Mouse (Mus musculus): ENCODE results near the gene Acbd4. TPM values are rescaled to one million over a fixed set of nuclear protein-coding genes. Genes with fewer than 3 reads are reported as not detected.

The Acbd4 gene
- total and polyA plus RNA-seq, 2 experiments from 2014 or later, result 18.5 to 19.0 TPM

- no peaks in the 10 kb centered on the region for H3K27me3 ChIP-seq (ENCODE audit: insufficient read depth, low read length)
- no peaks in the 10 kb centered on the region for H3K4me1 ChIP-seq (ENCODE audit: insufficient read depth, low read length)
- 92% methylated on average over 14 of the region's 14 CpGs for WGBS
- no peak overlapping the region for H3K27ac ChIP-seq
- no peaks in the 10 kb centered on the region for H3K9me3 ChIP-seq (ENCODE audit: low read length)
- ATAC-seq, result no peak
- no peak overlapping the region for H3K4me2 ChIP-seq (ENCODE audit: low read depth, low read length)
- no peak for TF ChIP-seq CTCF (IDR thresholded peaks at IDR 0.05; ENCODE audit: low read depth)
- peaks cover 66% of the 10 kb centered on the region for H3K36me3 ChIP-seq (ENCODE audit: insufficient read depth, low read length)
- no peak for DNase-seq (ENCODE audit: low spot score)
- no peak overlapping the region for H3K4me3 ChIP-seq (ENCODE audit: low read length)
- H3K9ac ChIP-seq (replicated peaks; ENCODE audit: low read length), result no peak overlapping the region
Measured at GRCm38 (mm10) chr11:103066191-103067050, 35.1 kb upstream of the Acbd4 start.

GRCm38 (mm10) chr11:103067051-103067361 is 34.5 kb upstream of the Acbd4 start:
- Histone ChIP-seq H3K9me3 (ENCODE audit: low read length) (no peaks in the 10 kb centered on the region), H3K4me1 (ENCODE audit: insufficient read depth, low read length) (no peaks in the 10 kb centered on the region), H3K27ac (no peak overlapping the region), H3K4me2 (ENCODE audit: low read depth, low read length) (no peak overlapping the region), H3K36me3 (ENCODE audit: insufficient read depth, low read length) (peaks cover 61% of the 10 kb centered on the region), H3K4me3 (ENCODE audit: low read length) (no peak overlapping the region), H3K9ac (replicated peaks; ENCODE audit: low read length) (no peak overlapping the region), H3K27me3 (ENCODE audit: insufficient read depth, low read length) (no peaks in the 10 kb centered on the region)
- ATAC-seq, result no peak
- WGBS, result 94% methylated on average over 6 of the region's 6 CpGs
- DNase-seq (ENCODE audit: low spot score), result no peak
- no peak for TF ChIP-seq CTCF (IDR thresholded peaks at IDR 0.05; ENCODE audit: low read depth)

DNA sequence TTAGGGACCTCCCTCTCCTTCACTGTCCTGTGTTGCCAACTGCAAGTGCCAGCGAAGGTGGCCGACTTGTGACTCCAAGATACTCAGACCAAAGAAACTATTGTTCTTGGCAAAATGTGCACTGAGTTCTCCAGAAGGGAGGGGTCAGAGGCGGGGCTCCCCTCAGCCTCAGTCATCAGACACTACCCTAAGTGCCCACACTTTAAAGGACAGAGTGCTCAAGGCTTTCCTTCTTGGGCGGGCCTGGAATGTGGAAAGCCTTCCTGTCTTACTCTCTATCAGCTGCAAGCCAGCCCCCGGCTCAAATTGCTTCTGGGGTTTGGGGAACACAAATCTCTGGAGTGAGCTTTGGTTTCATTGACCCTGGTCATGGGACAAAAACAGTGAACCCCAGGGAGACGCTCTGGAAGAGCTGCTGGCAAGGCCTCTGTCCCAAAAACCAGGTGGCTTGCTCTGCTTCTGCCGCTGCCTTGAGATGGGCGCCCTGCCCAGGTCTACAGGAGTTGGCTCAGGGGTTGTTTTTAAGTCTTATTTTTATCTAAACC is 34.0 kb upstream of the Acbd4 start:
- Histone ChIP-seq H3K9me3 (ENCODE audit: low read length) (no peaks in the 10 kb centered on the region), H3K4me2 (ENCODE audit: low read depth, low read length) (no peak overlapping the region), H3K4me1 (ENCODE audit: insufficient read depth, low read length) (no peaks in the 10 kb centered on the region), H3K27ac (no peak overlapping the region), H3K4me3 (ENCODE audit: low read length) (no peak overlapping the region), H3K9ac (replicated peaks; ENCODE audit: low read length) (no peak overlapping the region), H3K36me3 (ENCODE audit: insufficient read depth, low read length) (peaks cover 57% of the 10 kb centered on the region), H3K27me3 (ENCODE audit: insufficient read depth, low read length) (no peaks in the 10 kb centered on the region)
- no peak for DNase-seq (ENCODE audit: low spot score)
- WGBS, result 70% methylated on average over 8 of the region's 8 CpGs
- no peak for TF ChIP-seq CTCF (IDR thresholded peaks at IDR 0.05; ENCODE audit: low read depth)
- no peak for ATAC-seq

- no peak overlapping the region for H3K4me3 ChIP-seq (ENCODE audit: low read length)
- H3K9me3 ChIP-seq (ENCODE audit: low read length), result no peaks in the 10 kb centered on the region
- H3K27ac ChIP-seq, result no peak overlapping the region
- ATAC-seq (no peak), DNase-seq (ENCODE audit: low spot score) (no peak)
- peaks cover 55% of the 10 kb centered on the region for H3K36me3 ChIP-seq (ENCODE audit: insufficient read depth, low read length)
- no peaks in the 10 kb centered on the region for H3K4me1 ChIP-seq (ENCODE audit: insufficient read depth, low read length)
- no peak overlapping the region for H3K9ac ChIP-seq (replicated peaks; ENCODE audit: low read length)
- 91% methylated on average over 4 of the region's 4 CpGs for WGBS
- H3K4me2 ChIP-seq (ENCODE audit: low read depth, low read length), result no peak overlapping the region
- TF ChIP-seq CTCF (IDR thresholded peaks at IDR 0.05; ENCODE audit: low read depth), result no peak
- H3K27me3 ChIP-seq (ENCODE audit: insufficient read depth, low read length), result no peaks in the 10 kb centered on the region
Measured at GRCm38 (mm10) chr11:103068272-103068671, 33.2 kb upstream of the Acbd4 start.

- H3K4me1 ChIP-seq (ENCODE audit: insufficient read depth, low read length), result no peaks in the 10 kb centered on the region
- 94% methylated on average over 11 of the region's 11 CpGs for WGBS
- H3K4me2 ChIP-seq (ENCODE audit: low read depth, low read length), result no peak overlapping the region
- no peaks in the 10 kb centered on the region for H3K27me3 ChIP-seq (ENCODE audit: insufficient read depth, low read length)
- no peak overlapping the region for H3K4me3 ChIP-seq (ENCODE audit: low read length)
- no peak overlapping the region for H3K27ac ChIP-seq
- ATAC-seq, result no peak
- no peak for TF ChIP-seq CTCF (IDR thresholded peaks at IDR 0.05; ENCODE audit: low read depth)
- H3K9me3 ChIP-seq (ENCODE audit: low read length), result no peaks in the 10 kb centered on the region
- no peak overlapping the region for H3K9ac ChIP-seq (replicated peaks; ENCODE audit: low read length)
- DNase-seq (ENCODE audit: low spot score), result no peak
- H3K36me3 ChIP-seq (ENCODE audit: insufficient read depth, low read length), result peaks cover 49% of the 10 kb centered on the region
Measured at GRCm38 (mm10) chr11:103068884-103069283, 32.6 kb upstream of the Acbd4 start.

- H3K4me2 ChIP-seq (ENCODE audit: low read depth, low read length), result no peak overlapping the region
- no peaks in the 10 kb centered on the region for H3K27me3 ChIP-seq (ENCODE audit: insufficient read depth, low read length)
- H3K4me3 ChIP-seq (ENCODE audit: low read length), result no peak overlapping the region
- H3K36me3 ChIP-seq (ENCODE audit: insufficient read depth, low read length), result peaks cover 40% of the 10 kb centered on the region
- DNase-seq (ENCODE audit: low spot score) (no peak), ATAC-seq (no peak)
- no peaks in the 10 kb centered on the region for H3K4me1 ChIP-seq (ENCODE audit: insufficient read depth, low read length)
- TF ChIP-seq CTCF (IDR thresholded peaks at IDR 0.05; ENCODE audit: low read depth), result no peak
- no peak overlapping the region for H3K9ac ChIP-seq (replicated peaks; ENCODE audit: low read length)
- no peak overlapping the region for H3K27ac ChIP-seq
- H3K9me3 ChIP-seq (ENCODE audit: low read length), result no peaks in the 10 kb centered on the region
- whole genome bisulfite sequencing, result 92% methylated on average over 2 of the region's 2 CpGs
Measured at GRCm38 (mm10) chr11:103069731-103070130, 31.8 kb upstream of the Acbd4 start.

DNA sequence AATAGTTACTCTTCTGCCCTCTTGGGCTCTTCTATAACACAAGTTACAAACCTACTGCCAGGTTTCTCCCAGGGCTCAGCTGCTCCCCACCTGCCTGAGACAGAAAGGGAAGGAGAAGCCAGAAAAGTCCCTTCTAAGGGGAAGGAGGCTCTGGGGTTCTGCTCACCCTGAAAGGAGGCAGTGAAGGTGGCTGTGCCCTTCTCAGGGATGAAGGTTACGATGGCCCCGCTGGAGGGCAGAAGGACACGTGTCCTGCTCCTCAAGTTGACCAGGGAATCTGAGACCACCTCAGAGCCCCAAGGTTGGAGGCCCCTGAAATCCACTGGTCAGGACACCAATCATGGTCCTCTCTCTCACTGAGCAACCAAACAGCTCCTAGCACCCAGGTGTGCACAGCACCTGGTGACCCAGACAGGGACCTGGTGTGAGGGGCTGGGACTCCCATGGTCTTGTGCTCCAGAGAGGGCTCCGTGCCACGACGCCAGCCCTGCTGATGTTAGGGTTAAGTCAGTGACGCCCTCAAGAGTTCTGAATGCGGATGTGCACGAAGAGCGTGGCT is 31.1 kb upstream of the Acbd4 start:
- H3K9ac ChIP-seq (replicated peaks; ENCODE audit: low read length), result no peak overlapping the region
- no peaks in the 10 kb centered on the region for H3K4me1 ChIP-seq (ENCODE audit: insufficient read depth, low read length)
- no peak for TF ChIP-seq CTCF (IDR thresholded peaks at IDR 0.05; ENCODE audit: low read depth)
- ATAC-seq (no peak), DNase-seq (ENCODE audit: low spot score) (no peak)
- no peaks in the 10 kb centered on the region for H3K9me3 ChIP-seq (ENCODE audit: low read length)
- 95% methylated on average over 10 of the region's 10 CpGs for WGBS
- H3K4me2 ChIP-seq (ENCODE audit: low read depth, low read length), result no peak overlapping the region
- no peaks in the 10 kb centered on the region for H3K27me3 ChIP-seq (ENCODE audit: insufficient read depth, low read length)
- no peak overlapping the region for H3K27ac ChIP-seq
- peaks cover 36% of the 10 kb centered on the region for H3K36me3 ChIP-seq (ENCODE audit: insufficient read depth, low read length)
- no peak overlapping the region for H3K4me3 ChIP-seq (ENCODE audit: low read length)

Measured in hindbrain, postnatal 0 days (tissue).